Mouse (Mus musculus) 416B (cell line): ENCODE measurements at regions not wholly inside any gene's neighbourhood (a gene's known extent, or its start where the extent isn't known, plus 50 kb on each side); places are given as distances from the start of the nearest gene placed in this dataset.

Experiments used
- DNase-seq: peaks from one replicate; pipeline ENCODE4 v3.0.0; 2011; ENCODE audit warnings: low read depth

DNA sequence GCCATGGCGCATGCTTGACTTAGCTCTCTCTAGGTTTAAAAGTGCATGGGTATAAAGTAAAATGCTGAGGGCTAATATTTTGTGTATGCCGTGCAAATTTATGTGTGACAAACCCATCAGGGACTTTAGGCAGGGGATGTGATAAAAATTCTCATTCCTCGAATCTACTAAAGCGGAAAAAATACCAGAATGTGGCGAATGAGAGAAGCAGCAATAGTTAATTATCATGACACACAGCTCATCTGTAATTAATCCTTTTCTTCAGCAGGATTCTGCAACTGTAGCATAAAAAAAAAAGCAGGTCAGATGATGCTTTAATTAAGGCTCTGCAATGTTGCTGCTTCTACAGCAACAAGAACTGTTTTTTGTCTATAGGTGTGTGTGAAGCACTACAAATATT is 286.6 kb upstream of the Prkd1 start:
- no peak for DNase-seq

DNA sequence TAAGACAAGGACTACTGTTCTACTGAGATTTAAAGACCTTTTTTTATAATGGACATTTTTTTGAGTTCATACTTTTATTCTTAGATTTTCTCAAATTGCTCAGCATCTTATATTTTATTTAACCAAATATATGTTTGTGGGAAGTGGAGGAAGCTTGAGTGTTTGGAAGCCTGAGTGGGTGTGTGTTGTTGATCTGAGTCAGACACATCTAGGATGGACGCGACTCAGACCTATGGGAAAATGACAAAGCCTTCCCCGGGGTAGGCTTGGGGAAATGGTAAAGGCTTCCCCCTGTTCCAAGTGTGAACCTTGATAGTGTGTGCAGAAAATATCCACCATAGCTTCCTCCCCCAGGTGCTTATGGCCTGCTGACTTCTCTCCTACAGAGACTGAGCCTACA is 283.6 kb upstream of the Prkd1 start:
- no peak for DNase-seq

DNA sequence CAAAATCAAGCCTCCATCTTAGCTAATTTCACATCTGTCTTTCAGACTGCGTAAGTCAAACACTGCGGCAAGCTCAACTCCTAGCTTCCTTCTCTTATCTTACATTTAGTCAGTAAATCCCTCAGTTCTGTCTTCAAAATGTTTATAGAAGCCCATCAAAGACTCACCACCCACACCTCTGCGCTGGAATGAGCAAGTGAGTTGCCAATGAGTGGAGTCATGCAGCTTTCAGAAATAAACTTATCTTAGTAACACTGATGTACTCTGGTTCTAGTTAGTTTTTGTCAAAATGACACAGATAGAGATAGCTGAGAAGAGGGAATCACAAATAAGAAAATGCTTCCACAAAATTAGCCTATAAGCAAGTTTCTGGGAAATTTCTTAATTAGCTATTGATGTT is 280.7 kb upstream of the Prkd1 start:
- DNase-seq: no peak

DNA sequence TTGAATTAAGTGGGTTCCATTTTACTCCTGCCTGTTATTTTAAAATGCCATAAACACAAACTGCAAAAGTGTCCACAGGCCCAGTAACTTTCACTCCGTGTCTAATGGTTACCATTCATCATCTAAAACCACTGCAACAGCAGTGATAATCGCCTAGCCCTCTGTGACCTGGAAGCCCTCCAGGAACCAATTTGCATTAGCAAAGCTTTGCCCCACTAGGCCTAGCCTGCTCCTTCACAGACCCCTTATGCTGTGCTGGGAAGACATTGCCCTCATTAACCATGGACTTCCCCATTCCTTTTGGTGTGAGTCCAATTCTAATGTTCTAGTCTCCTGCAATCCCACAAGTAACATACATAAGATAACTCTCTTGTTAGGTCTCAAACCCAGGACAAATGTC is 277.3 kb upstream of the Prkd1 start:
- no peak for DNase-seq

DNA sequence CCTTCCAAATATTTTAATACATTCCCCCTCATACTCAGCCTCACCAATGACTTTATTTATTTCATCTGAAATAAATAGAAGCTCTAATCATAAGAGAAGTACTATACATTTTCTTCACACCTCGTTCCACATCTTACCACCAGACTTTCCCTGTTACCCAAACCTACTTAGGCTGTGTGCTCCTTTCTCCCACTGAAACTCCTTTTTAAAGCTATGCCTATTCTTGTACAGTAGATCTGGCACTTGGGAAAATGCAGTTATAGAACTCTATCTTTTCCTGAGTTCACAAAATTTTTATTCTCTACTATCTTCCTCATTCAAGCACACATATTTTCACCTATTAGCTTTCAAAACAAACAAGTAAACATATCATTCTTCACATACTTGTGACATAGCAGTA is 272.8 kb upstream of the Prkd1 start:
- DNase-seq: no peak

DNA sequence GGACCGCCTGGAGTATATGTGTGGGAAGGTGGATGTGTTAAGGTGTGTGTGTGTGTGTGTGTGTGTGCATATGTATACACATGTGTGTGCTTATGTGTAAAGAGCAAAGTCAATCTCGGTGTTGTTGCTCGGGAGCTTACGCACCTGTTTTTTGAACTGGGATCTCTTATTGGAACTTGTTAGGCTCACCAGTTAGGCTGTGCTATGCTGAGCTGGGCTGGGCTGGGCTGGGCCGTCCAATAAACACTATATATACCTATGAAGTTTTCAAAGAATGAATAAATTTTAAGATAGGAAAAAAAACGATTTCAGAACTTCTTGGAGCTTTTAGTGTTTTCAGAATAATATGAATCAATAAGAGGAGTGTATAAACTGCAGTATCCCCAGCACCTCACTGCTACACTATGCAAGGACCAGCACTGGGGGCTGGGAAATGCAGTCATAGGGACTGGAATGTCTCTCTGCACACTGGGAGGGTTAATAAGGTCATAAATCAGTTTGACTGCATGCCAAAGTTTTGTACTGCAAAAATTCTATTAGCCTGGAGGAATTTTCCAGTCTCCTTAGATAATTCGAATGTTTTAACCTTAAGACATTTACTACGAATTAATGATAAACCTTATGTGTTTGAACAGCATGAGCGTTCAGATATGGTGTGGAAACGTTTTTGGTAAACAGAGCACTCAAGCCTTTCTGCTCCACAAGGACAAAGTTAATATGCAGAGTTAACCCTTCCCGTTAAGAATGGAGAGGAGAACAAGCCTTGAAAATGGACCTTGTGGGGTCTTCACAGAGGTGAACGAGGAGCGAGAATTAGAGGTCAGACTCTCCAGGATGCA is 250.9 kb upstream of the Prkd1 start:
- no peak for DNase-seq

DNA sequence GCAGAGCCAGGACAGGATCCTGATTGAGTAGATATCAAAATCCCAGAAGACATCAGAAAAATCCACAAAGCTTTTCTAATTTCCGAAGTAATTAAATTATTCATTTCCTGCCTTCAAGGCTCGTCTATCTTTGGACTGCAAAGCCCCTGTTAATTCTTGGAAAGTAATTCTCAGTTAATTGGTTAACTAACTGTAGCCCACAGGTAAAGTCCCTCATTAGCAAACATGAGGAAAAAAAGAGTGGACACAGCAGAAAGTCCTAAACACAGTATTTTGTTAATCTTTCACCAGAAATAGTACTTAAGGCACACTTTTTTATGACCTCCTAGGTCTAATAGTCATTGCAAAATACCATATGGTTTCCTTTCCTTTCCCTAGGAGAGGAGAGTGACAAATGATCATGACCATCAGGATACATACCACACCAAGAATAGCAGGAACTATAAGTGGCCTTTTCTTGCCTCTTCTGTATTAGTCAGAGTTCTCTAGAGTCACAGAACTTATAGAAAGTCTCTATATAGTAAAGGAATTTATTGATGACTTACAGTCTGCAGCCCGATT is 248.8 kb upstream of the Prkd1 start:
- DNase-seq: no peak

DNA sequence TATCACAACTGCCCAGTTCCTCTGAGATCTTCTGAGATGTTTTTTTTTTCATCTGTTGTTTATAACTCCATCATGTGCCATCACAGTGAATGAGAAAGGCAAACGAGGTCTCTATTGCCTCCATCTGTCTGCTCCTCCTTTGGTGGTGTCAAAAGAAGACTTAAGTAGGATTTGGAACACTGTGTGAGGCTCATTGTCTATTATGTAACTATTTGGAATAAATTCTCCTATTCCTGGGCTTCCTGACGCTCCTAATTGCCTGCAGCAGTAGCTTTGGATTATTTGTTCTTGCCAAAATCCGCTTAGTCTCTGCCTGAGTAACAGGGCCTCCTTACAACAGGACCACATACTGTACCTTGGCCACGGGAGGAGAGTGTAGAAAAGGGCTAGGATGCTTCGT is 244.7 kb upstream of the Prkd1 start:
- DNase-seq: no peak

DNA sequence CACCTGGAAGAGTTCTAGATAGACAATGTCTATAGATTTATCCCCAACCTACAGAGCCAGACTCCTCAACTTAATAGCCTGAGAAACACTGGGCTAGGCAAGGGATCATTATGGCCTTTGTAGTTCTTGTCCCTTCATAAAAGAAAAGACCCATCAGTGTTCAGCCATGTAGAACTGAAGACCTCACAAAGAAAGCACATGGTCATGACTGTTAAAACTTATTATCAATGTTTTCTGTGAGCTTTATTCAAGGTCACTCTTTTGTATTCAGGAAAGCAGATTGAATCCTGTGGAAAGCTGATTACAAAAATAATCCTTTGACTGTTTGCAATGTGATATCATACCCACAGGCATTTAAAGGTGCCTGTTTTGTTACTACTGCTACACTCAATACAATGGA is 226.9 kb upstream of the Prkd1 start:
- DNase-seq: no peak

DNA sequence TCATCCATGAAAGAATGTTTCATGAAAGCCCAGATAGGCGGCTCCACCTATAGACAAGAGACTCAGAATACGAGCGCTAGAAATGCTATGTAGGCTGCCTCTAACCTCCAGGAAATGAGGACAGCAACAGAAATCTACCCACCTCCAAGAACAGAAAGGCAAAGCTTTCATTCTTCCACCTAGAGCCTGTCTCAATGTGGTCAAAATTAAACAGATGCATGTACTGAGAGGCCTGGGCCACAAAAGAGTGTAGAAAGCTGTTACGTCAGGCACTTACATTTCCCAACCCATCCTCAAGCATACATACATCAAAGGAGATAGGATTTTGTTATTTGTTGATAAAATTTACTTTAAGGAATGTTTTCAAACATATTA is 225.1 kb upstream of the Prkd1 start:
- DNase-seq: no peak

DNA sequence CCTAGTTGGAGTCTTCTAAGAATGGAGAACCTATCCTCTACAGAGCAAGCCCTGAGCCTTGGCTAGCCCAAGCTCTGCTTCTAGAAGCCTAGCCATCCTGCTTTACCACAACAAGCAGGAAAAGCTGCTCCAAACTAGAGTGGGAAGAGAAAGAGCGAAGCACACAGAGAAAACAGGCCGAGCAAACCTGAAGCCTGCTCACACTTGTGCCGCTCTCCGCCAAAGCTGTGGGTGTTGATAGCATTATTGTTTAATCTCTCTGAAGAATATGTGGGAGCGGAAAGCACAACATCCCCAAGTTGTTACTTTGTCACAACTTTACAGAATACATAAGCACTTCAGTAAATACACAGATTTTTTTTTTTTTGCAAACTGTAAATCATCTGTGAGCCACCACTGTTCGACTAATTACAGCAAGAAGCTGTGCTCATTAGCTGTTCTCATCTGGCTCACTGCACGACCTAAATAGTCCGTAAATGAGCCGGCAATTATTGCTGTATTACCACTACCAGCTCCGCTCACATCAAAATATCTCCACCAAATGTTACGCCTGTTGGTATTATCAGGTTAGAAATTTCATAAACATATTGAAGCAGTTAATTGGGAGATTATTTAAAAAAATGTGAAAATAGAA is 224.6 kb upstream of the Prkd1 start:
- no peak for DNase-seq

DNA sequence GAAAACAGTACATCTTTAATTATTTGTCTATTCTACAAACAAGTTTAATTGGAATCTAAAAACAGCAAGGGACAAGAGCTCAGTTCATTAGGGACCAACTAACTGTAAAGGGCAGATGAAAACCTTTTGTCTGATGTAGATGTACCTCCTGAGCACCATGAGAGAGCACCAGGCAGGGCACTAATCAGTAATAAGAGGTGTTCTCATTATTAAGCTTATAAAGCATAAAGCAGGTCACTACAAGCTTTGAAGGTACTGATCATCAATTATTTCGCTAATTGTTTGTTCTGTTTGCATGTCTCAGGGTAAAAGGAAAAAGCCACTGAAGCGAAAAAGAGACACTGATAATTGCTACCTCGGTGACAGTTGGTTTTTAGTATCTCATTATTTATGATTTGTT is 202.7 kb upstream of the Prkd1 start:
- DNase-seq: no peak

DNA sequence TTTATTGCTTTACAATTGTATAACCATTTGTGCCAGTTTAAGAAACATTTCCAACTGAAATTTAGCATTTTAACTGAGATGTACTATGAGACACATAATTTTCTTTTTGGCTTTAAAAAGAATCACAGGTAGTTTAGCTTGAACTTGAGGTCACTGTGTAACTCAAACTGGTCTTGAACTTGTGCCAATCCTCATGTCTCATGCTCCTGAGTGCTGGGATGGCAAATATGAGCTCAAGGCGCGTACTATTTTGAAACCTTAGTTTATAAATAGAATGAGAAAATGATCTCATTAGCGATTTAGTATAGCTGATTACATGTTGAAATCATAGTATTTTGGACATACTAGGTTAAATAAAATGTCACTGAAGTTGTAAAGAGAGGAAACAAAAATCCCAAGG is 199.1 kb upstream of the Prkd1 start:
- DNase-seq: no peak

DNA sequence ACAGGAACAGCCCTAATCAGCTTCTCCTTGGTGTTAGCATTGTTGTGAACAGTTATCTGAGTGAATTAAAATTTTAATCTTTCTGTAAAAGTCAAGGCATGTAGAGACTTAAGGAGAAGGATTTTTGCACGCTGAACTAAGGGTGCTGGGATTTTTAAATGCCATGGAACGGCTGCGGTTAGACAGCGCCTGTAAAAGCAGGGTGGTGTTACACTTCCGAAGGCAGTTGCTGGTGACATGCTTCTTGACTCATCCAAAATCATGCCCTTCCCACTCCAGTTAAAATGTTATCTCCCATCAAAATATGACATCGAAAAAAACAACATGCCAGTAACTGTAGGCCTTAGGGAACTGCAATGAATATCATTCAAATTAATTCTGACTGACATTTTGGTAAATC is 193.8 kb upstream of the Prkd1 start:
- DNase-seq: no peak

DNA sequence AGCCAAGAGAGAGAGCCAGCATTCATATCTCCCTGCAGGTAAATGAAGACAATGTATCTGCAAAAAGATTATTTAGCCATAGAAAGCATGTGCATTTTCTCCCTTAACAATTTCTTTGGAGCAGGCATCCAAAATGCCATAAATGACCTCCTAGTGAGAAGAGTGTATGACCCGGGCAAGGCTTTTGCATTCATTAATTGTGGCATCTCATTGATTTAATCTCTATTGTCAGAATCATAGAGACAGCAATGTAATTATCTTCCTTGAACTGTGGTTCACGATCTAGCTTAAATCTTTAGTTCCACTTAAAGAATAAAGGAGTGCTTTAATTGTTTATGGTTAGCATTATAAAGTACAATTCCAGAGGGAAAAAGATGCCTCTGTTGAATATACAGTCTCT is 190.5 kb upstream of the Prkd1 start:
- DNase-seq: no peak

DNA sequence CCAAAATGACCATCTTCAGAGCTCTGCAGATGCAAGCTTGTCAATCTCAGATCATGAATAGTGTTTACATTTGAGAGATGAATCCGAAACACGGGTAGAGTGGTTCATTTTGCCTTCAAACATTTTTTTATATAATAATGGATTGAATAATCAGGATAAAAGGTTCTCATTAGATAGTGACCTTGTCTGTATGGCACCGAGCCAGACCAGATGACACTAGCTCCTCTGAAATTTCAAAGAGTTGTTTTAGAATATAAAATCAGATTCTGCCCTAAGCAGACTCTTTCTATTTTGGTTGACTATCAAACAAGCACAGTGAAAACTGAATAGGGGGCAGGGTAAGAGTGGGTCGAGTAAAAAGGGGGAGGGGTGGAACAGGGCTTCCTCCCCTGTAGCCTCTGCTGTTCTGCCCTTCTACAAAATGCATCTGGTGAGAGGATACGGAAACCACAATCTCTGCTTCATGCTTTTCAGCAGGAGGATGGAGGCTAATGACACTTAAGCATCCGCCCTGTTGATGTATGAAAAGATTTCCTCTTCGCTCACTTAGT is 159.9 kb upstream of the Prkd1 start:
- no peak for DNase-seq

DNA sequence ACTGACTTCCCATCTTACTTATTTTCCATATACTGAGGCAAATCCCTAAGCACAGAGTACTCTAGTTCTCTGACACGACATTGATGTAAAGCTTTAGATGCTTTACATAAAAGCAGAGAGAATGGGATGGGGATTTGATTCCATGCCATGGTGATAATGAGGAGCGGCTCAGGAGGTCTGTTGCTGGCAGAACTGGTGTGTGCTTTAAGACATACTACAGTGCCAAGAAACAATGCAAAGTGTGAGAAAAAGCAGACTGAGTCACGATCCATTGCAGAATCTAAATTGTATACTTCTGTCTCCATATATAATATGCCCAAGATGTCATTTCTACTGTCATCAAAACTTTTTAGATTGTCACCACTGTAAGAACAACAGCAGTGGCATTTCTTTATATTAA is 155.5 kb upstream of the Prkd1 start:
- DNase-seq: no peak

DNA sequence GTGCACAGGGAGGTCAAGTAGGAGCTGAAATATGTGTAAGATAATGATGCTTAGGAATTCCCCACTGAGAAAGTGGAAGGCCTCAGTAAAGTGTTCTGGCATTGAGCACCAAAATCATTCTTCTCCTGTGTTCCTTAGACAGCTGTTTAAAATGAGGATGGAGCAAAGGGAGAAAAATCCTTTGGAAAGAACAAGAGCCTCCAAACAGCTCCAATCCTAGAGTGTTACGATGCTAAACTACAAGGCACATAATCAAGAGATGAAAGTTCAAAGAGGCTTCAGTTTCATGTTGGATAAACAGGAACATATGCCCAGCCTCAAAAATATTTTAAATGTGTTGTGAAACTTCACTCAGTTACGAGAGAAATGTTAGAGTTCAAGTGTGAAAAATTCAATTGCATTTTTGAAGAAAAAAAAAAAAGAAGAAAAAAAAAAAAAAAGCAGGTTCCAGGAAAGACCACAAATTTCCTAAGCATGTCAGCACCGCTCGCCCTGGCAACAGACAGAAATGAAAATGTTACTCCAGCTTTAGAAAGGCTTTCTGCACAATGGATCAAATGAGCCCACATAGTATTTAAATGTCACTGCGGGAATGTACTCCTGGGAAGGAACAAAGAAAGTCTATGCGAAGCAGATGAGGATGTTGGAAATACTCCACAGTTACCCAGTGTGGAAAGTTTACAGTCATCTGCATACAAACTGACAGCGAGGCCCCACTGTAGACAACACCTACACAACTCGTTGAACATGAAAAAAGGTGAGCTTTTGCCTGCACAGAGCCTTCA is 116.5 kb upstream of the Prkd1 start:
- no peak for DNase-seq

DNA sequence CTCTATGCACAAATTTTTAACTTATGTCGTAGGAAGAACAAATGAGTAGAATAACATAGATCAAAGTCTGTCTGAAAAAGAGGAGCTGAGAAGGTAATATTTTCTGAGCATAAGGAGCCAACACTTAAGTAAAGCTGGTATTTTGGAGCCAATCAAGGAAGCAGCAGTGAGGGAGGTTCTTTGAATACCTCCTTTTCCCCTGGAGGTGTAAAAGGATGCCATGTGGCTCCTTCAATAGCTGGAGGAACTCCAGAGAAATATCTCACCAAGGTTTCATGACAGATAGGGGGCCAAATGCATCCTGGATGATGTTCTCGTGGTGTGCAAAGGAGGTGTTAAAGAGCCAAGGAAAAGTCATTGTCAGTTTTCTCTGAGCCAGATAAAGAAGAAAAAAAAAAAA is 115.6 kb upstream of the Prkd1 start:
- no peak for DNase-seq

DNA sequence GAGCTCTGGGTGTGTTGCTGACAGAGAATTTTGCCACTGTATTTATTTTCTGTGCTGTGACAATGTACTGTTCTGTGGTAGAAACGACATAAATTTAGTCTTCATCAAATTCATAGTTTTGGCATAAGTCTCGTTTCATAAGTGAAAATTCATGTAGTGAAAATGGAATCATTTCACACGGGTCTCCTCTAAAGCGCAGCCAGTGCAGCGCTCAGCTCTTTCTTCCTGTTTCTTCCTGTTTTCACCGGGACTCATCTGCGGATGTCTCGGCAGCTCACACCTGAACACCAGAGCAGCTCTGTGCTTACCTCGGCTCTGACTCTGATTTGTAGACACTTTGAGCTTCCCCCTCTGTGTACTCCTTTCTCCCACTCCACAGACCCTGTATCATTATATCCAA is 85.2 kb upstream of the Prkd1 start:
- no peak for DNase-seq

DNA sequence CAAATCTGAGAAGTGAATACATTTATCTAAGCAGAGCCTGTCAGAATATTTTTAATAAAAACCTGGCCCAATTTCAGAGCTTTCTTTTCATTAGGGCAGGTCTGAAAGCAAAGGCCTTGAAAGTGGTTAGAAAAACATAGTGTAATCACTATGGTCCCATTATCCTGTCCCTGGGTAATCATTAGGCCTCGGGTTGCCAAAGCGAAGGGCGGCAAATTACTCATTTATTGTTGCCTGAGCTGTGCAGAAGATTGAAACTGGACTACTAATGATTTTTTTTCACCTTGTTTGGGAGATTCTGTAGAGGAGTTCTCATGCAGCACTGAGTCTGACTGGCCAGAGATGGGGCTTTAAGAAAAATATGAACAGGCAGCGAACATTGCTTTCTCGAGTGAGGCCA is 63.7 kb upstream of the Prkd1 start:
- DNase-seq: no peak

DNA sequence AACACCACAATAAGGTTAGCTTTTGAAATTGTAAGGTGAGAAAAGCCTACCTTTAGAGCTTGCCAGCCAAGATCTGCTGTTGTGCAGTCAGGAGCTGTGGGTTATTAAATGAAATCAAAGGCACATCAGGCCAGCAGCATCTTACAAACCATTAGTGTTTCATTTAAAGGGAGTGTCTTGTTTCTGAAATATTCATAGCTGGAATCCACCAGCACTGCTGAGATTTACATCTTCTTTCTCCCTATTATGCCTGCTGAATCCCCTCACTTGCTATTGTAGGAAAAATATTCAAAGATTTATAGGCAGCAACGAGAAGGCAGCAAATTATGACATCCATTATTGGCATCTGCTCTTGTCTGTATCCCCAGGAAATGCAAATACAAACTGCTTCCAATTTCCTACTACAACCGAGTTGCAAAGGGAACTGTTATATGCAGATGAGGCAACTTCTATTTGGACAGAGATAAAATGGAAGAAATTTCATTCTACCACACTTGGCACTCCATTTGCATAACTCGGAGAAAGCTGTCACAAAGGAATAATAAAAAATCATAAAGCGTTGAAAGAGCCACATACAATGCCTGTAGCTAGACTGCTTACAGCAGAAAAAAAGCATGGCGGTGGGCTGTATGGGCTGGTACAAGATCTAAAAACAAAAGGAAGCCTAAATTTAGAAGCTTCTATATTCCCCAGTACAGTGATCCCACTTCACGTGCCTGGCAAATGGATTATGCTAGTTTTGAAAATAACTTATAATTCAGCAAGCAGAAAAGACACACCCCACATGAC is 60.3 kb upstream of the Prkd1 start:
- DNase-seq: no peak
